Mouse (Mus musculus) C2C12 (cell line): ENCODE data around the gene Treh.

Experiments
- CTCF ChIP-seq: IDR thresholded peaks from one replicate; pipeline ENCODE4 v1.5.1; 2011; ENCODE audit not compliant: control insufficient read depth, insufficient read depth, insufficient read length
- MAX ChIP-seq: IDR thresholded peaks from one replicate; pipeline ENCODE4 v1.6.1; 2011; ENCODE audit warnings: mild to moderate bottlenecking, control low read depth

DNA sequence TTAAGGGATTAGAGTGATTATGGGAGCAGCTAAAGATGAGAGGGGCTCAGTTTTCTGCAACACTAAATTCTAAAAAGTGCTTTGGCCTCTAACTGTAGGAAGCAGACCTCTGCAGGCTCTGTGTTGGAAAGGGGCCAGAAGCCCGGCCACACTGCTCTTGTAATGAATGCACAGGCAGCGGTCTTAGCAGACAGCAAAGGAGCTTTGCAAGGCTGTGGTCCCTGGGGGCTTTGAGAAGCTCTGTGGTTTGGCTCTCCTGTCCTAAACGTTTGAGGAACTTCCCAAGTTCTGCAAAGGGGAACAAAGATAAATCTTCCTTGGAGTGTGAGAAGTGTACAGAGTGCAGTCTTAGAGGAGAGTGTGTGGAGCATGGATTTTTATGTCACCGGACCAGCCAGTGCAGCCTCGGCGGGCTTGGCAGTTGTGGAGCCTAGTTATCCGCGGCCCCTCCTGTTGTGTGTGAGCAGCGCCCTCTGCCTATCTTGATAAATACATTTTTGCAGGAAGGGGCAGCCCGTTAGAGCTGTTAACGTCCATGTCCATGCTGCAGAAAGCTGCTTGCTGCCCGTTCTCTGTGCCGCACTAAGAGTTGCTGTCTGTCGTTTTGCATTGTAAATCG is 35.4 kb upstream of the Treh start:
- TF ChIP-seq MAX: no peak
- TF ChIP-seq CTCF: no peak
